Mouse (Mus musculus) myocyte (in vitro differentiated cells): Measurements from ENCODE around the gene Dalrd3.

Experiments used
- E2F4 ChIP-seq: IDR thresholded peaks from one replicate; pipeline ENCODE4 v1.6.1; 2011; ENCODE audit warnings: mild to moderate bottlenecking, control low read depth, moderate library complexity; ENCODE audit not compliant: insufficient read depth
- MAX ChIP-seq: IDR thresholded peaks from one replicate; pipeline ENCODE4 v1.6.1; 2011; ENCODE audit warnings: low read depth, mild to moderate bottlenecking, control low read depth
- POLR2A ChIP-seq: IDR thresholded peaks from one replicate; pipeline ENCODE4 v1.6.1; 2011; ENCODE audit warnings: low read depth, mild to moderate bottlenecking, control low read depth, moderate library complexity; ENCODE audit not compliant: insufficient read length
- USF1 ChIP-seq: IDR thresholded peaks from one replicate; pipeline ENCODE4 v1.6.1; 2011; ENCODE audit warnings: low read depth, mild to moderate bottlenecking, control low read depth, moderate library complexity

DNA sequence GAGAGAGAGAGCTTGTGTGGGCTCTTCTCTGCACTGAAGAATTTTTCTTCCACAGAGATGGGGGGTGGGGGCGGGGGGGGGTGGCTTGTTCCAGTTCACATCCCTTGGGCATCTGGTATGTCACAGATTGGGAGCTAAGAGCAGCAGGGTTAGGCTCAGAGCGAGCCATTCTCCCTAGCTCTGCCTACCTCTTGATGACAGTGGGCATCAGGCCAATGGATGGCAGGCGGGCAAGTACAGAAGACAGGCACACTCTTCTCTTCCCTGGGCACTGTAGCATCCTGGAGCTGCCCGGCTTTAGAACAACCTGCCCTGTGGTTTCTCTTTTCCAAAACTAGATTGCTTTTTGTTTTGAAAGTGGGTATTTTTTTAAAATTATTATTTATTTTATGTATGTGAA, 21.8 kb downstream of the Dalrd3 start:
- TF ChIP-seq POLR2A (no peak), MAX (no peak), E2F4 (no peak), USF1 (no peak)
